Mouse (Mus musculus) embryonic facial prominence, embryonic 11.5 days (tissue): ENCODE results near the gene Pnpla1. TPM values are rescaled to one million over a fixed set of nuclear protein-coding genes. Genes with fewer than 3 reads are reported as not detected.

ENCODE experiments used
- ATAC-seq: fragments of 200-750 bp; cut with Nextera tagmentation; replicated peaks from 2 replicates; pipeline ENCODE4 v1.8.0; 2017; ENCODE audit warnings: low read depth; ENCODE audit not compliant: insufficient number of reproducible peaks, low FRiP score, low TSS enrichment
- DNase-seq: peaks from one replicate; pipeline ENCODE4 v3.0.0-alpha.2; 2015; ENCODE audit warnings: low spot score
- H3K27ac ChIP-seq: fragments of 300-500 bp; sonication (generic); replicated peaks from 2 replicates; pipeline ENCODE4 v1.5.1; 2014; ENCODE audit warnings: mild to moderate bottlenecking, low read depth, low read length, control low read depth
- H3K27me3 ChIP-seq: fragments of 300-500 bp; sonication (generic); 2 replicates; pipeline ENCODE4 v1.6.1; 2014; ENCODE audit warnings: mild to moderate bottlenecking, low read length, moderate library complexity, mixed read lengths; ENCODE audit not compliant: control insufficient read depth, insufficient read depth
- H3K36me3 ChIP-seq: fragments of 300-500 bp; sonication (generic); replicated peaks from 2 replicates; pipeline ENCODE4 v1.6.1; 2014; ENCODE audit warnings: low read depth, mild to moderate bottlenecking, low read length, moderate library complexity, mixed read lengths; ENCODE audit not compliant: control insufficient read depth, insufficient read depth
- H3K4me1 ChIP-seq: fragments of 300-500 bp; sonication (generic); 2 replicates; pipeline ENCODE4 v1.6.1; 2014; ENCODE audit warnings: low read length, mixed read lengths; ENCODE audit not compliant: control insufficient read depth, insufficient read depth
- H3K4me2 ChIP-seq: fragments of 300-500 bp; sonication (generic); 2 replicates; pipeline ENCODE4 v1.6.1; 2014; ENCODE audit warnings: low read depth, mild to moderate bottlenecking, control low read depth, low read length, moderate library complexity
- H3K4me3 ChIP-seq: fragments of 300-500 bp; sonication (generic); 2 replicates; pipeline ENCODE4 v1.5.1; 2014; ENCODE audit warnings: low read depth, low read length, control low read depth
- H3K9ac ChIP-seq: fragments of 300-500 bp; sonication (generic); replicated peaks from 2 replicates; pipeline ENCODE4 v1.6.1; 2014; ENCODE audit warnings: mild to moderate bottlenecking, control low read depth, low read length
- H3K9me3 ChIP-seq: fragments of 300-500 bp; sonication (generic); replicated peaks from 2 replicates; pipeline ENCODE4 v1.6.1; 2016; ENCODE audit warnings: mild to moderate bottlenecking, low read length, inconsistent platforms, mixed read lengths; ENCODE audit not compliant: control insufficient read depth
- WGBS: fragments of 180-500 bp; shearing (Covaris S2); extraction: QIAGEN DNeasy Blood & Tissue Kit; methylation state at CpG from one replicate; pipeline ENCODE4 v1.1.7; 2014; 5-methylcytosine and 5-hydroxymethylcytosine counted together
- polyA plus RNA-seq: library from polyadenylated mRNA; unstranded; fragments of >200 nt; fragmentation: Nextera tagmentation; extraction: Ambion mirVana; gene quantifications from 2 replicates; pipeline ENCODE4 v1.2.1, GENCODE M21; 2014

The Pnpla1 gene
- polyA plus RNA-seq, 1 experiment from 2014 or later, result not detected

DNA sequence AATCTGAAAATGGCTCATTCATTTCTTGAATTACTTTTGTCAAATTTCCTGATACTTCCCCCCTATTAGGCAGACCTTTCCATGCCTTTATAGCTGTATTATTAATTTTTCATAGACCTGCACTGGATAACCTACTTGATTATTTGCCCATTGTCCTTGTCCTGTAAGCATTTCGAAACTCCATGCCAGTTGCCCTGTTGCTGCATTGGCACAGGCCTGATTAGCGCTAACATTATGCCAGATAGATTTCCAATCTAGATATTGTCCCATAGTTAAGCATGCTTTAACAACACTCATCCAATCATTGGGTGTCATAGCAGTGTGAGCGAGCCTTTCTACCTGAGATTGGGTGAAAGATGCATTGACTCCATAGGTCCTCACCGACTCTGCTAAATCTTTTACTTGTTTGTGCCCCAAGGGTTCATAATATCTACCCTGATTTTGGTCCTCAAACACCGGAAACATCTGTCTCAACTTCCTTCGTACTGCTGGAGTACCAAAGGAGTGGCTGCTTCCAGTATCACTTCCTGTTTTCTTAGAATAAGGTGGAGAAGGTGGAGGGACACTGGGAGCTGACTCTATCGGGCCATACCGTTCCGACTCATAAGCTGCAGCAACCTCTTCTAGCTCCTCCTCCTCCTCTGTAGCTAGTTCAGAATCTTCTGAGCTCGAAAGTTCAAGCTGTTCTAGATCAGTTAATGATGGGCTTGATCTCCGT lies 36.0 kb downstream of the Pnpla1 start:
- Histone ChIP-seq H3K9me3 (no peaks in the 10 kb centered on the region), H3K27me3 (no peaks in the 10 kb centered on the region), H3K4me3 (no peak overlapping the region), H3K27ac (no peak overlapping the region), H3K4me1 (no peaks in the 10 kb centered on the region), H3K9ac (no peak overlapping the region), H3K36me3 (no peaks in the 10 kb centered on the region), H3K4me2 (no peak overlapping the region)
- WGBS, result 84% methylated on average over 11 of the region's 11 CpGs
- no peak for ATAC-seq
- DNase-seq, result no peak

DNA sequence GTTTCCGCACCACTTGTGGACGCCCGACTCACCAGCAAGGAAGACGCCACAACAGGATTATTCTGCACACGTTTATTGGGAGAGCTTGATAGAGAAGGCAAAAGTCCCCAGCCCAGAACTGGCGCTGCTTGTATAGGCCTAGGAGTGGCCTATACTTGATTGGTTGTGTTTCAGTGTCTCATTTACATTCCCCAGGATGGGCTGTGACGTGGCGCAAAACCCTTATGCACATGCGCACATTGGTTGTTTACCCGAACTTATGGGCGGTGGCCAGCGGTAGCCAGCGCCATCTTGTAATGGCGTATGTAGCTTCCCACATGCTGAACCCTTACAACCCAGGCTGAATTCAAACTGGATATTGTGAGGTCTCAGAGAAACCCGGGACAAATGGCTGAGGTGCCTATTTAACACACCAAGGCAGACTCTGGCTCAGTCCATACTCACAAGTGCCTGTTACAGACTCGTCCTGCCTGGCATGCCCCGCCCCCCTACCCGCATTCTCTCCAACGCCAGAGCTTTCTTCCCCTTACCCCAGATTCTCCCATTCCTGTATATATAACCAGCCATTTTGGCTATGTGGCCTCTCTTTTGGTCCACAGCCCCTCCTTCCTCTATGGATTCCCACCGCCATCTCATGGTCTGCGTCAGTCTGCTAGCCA lies 37.1 kb downstream of the Pnpla1 start:
- no peak overlapping the region for H3K4me3 ChIP-seq
- no peaks in the 10 kb centered on the region for H3K36me3 ChIP-seq
- H3K27ac ChIP-seq, result no peak overlapping the region
- WGBS, result 95% methylated on average over 21 of the region's 21 CpGs
- no peak overlapping the region for H3K9ac ChIP-seq
- no peak overlapping the region for H3K4me2 ChIP-seq
- no peak for DNase-seq
- no peak for ATAC-seq
- H3K4me1 ChIP-seq, result no peaks in the 10 kb centered on the region
- H3K9me3 ChIP-seq, result no peaks in the 10 kb centered on the region
- no peaks in the 10 kb centered on the region for H3K27me3 ChIP-seq

DNA sequence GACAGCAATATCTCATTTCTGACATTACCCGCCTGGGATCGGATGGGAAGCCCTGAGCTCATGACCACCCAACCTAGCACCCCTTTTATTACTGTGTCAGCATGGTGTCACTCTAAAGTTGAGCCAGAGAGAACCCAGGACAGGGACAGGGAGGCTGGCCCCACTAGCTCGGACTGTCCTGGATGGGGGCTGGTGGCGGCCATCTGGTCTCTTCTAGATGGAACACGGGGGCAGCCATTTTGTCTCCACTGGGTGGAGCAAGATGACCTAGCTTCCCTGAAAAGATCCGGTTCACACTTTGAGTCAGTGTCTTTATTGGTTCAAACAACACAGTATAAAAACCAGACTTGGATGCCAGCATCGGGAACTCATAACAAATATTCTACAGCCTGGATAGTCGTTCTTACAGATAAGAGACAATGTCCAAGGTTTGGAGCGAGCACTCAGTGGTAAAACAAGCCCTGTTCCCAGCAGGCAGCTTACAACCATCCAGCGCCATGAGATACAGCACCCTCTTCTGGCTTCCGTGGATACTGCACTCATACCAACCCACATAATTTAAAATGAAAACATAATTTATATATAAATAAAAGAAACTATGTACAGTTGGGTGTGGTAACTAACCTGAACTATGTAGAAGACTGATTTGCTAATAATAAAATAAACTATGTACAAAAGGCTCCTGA lies 38.0 kb downstream of the Pnpla1 start:
- H3K36me3 ChIP-seq, result no peaks in the 10 kb centered on the region
- no peak for DNase-seq
- no peak overlapping the region for H3K9ac ChIP-seq

DNA sequence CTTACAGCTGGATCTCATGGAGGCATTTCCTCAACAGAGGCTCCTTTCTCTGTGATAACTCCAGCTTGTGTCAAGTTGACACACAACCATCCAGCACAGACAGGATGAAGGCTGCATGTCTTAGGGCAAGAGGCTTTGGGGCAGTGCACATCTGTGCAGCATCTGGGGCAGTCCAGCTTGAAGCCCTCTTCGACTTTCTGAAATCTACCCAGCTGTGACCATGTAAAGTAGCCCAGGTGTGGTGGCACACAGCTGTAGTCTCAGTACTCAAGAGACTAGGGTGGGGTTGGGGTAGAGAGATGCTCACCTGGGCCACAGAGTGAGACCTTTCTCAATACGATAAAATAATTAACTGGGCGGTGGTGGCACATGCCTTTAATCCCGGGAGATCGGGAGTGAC lies 39.6 kb downstream of the Pnpla1 start:
- Histone ChIP-seq H3K27me3 (no peaks in the 10 kb centered on the region), H3K9ac (no peak overlapping the region), H3K36me3 (no peaks in the 10 kb centered on the region), H3K9me3 (no peaks in the 10 kb centered on the region), H3K27ac (no peak overlapping the region), H3K4me1 (no peaks in the 10 kb centered on the region), H3K4me2 (no peak overlapping the region), H3K4me3 (no peak overlapping the region)
- DNase-seq (no peak), ATAC-seq (no peak)
- 73% methylated on average over 5 of the region's 5 CpGs for WGBS

More for the DNA sequence above, 38.0 kb downstream of the Pnpla1 start:
- Histone ChIP-seq H3K4me2 (no peak overlapping the region), H3K27ac (no peak overlapping the region), H3K4me3 (no peak overlapping the region), H3K9me3 (no peaks in the 10 kb centered on the region), H3K4me1 (no peaks in the 10 kb centered on the region), H3K27me3 (no peaks in the 10 kb centered on the region)
- 89% methylated on average over 11 of the region's 11 CpGs for whole genome bisulfite sequencing
- no peak for ATAC-seq

DNA sequence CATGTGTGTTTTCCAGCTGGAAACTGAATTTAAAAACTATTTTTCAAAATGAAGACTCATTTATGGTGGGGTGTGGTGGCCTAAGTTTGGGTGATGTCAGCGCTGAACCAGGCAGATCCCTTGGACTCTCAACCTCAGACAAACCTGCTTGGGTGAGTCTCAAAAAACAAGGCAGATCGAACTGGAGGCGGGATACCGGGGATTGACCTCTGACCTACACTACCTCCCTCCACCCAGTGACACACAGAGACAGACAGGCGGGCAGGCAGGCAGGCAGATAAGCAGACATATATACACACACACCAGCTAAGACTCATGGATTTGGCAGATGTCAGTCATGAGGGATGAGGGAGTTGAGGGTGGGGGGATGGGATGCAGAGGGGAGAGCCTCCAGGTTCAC lies 40.0 kb downstream of the Pnpla1 start:
- H3K4me3 ChIP-seq, result no peak overlapping the region
- no peak overlapping the region for H3K27ac ChIP-seq
- no peak for ATAC-seq
- no peak overlapping the region for H3K4me2 ChIP-seq
- H3K36me3 ChIP-seq, result no peaks in the 10 kb centered on the region
- no peak overlapping the region for H3K9ac ChIP-seq
- H3K4me1 ChIP-seq, result no peaks in the 10 kb centered on the region
- H3K27me3 ChIP-seq, result no peaks in the 10 kb centered on the region
- 46% methylated on average over 5 of the region's 5 CpGs for WGBS
- H3K9me3 ChIP-seq, result no peaks in the 10 kb centered on the region
- DNase-seq, result no peak

DNA sequence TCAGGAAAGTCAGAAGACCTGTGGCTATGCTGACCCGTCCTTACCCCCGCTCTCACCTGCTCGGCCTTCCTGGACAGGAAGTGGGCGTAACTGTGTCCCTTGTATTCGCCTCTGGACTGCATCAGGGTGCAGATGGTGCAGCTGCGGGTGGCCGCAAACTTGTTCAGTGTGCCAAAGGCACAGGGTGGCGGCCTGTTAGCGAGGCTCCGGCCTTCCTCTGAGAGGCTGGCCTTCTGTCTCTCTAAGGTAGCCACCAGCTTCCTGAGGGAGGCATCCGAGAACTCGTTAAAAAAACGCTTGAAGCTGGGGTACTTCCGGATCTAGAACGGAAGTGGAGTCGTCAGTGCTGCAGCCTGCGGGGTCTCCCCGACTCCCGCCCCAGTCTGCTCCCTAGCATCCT lies 41.2 kb downstream of the Pnpla1 start:
- no peak overlapping the region for H3K9ac ChIP-seq
- H3K4me1 ChIP-seq, result no peaks in the 10 kb centered on the region
- no peak overlapping the region for H3K4me2 ChIP-seq
- DNase-seq, result no peak
- H3K36me3 ChIP-seq, result no peaks in the 10 kb centered on the region
- H3K27me3 ChIP-seq, result no peaks in the 10 kb centered on the region
- H3K27ac ChIP-seq, result no peak overlapping the region
- WGBS, result 81% methylated on average over 19 of the region's 19 CpGs
- no peak for ATAC-seq
- H3K4me3 ChIP-seq, result no peak overlapping the region
- H3K9me3 ChIP-seq, result no peaks in the 10 kb centered on the region

DNA sequence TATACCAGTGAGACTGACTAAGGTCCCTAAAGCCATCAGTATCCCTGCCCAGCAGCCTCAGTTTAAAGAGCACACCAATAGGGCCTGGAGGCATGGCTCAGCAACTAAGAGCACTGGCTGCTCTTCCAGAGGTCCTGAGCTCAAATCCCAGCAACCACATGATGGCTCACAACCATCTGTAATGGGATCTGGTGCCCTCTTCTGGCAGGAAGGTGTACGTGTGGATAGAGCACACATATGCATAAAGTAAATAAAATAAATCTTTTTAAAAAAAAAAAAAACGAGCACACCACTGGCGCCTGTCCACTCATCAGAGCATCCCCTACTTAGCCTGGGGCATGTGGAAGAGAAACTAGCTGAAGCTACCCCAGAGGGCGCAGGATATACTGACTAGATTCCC lies 43.3 kb downstream of the Pnpla1 start:
- Histone ChIP-seq H3K9me3 (no peaks in the 10 kb centered on the region), H3K4me2 (no peak overlapping the region), H3K27ac (no peak overlapping the region), H3K36me3 (no peaks in the 10 kb centered on the region), H3K27me3 (no peaks in the 10 kb centered on the region), H3K4me1 (no peaks in the 10 kb centered on the region), H3K9ac (no peak overlapping the region), H3K4me3 (no peak overlapping the region)
- DNase-seq (no peak), ATAC-seq (no peak)
- 63% methylated on average over 4 of the region's 4 CpGs for WGBS
